ENCODE assay signal across 9 mouse cellular contexts in the genomic region with DNA sequence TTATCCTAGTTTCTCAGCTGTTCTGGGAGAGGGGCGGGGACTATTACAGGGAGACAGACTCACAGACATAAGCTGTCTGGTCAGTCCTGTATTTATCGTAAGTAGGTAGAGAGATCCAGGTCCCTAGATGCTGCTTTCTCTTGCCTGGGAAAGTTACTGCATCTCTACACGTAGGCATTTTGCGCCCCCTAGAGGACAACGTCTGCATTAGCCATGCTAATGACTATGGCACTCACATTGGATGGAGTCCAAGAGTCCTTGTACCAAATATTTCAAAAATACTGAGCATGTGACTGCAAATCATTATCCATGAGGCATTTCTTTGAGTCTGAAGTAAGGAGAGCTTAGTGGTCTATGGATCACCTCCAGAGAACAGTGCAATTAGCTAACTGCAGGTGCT. TPM values are rescaled to one million over a fixed set of nuclear protein-coding genes. Genes with fewer than 3 reads are reported as not detected.
DNase-seq lines count a peak whose midpoint lies in the region; ATAC-seq lines count a peak whose summit lies in the region.
"Had no signal": no experiment of that assay in that cellular context is flagged by ENCODE, and none has a peak within 500 bp of the region (broad histone marks: within the 10 kb centered on the region; RNA-seq: fewer than 3 reads in every experiment).

No protein-coding gene starts in this region.

- intact Hi-C loops in heart, postnatal 14 days (cut with DNase I), result no loop called here
- intact Hi-C loops in left cerebral cortex, postnatal 36 days (cut with DNase I), result loop anchor here (5.0 kb wide), 1 partner anchor 37 kb away; a partner anchor contains a TSS

- peak; percentile 68 to 78 for DNase-seq in left cerebral cortex, adult 18-20 months (ENCODE audit: low spot score in 2 of 2)
- no peak for DNase-seq in left cerebral cortex, adult 11 months (ENCODE audit: low spot score)
- peak; percentile 83 for DNase-seq in ZHBTc4 (ENCODE audit: low read depth, low spot score)
- peak; percentile 85 to 86 for DNase-seq in cerebellum, postnatal 36 days
- peak; percentile 45 to 70 for DNase-seq in heart, postnatal 14 days
- DNase-seq in left cerebral cortex, postnatal 36 days (ENCODE audit: low spot score in 2 of 2), result peak; percentile 44 to 69
- DNase-seq in retina, postnatal 1 day, result peak; percentile 82

- no peak for ATAC-seq in megakaryocyte, adult 5-6 weeks (ENCODE audit: poor library complexity, severe bottlenecking)

RNA-seq across cellular contexts. Expression of a gene that starts 38.7 kb away (rescaled TPM):
- total RNA-seq in left cerebral cortex, adult 18-20 months (2021), result 100 to 1,000 TPM; 104 to 106 TPM
- total RNA-seq in heart, postnatal 14 days (2021), result under 1 TPM; 0.07 TPM
- 100 to 1,000 TPM in 1 of 2 experiments, 10 to 100 TPM in 1; 99.5 to 113 TPM for total RNA-seq in left cerebral cortex, postnatal 36 days (2021)
- total RNA-seq in megakaryocyte, adult 5-6 weeks (2015), result 0.02 and 0.05 TPM in 2 replicates
- total RNA-seq in megakaryocyte, adult 5-6 weeks (2017), result not detected in 2 replicates
- total RNA-seq: gastrocnemius, postnatal 36 days had no signal

RNA-seq across cellular contexts. Expression of a gene that starts 45.5 kb away (rescaled TPM):
- 100 to 1,000 TPM; 407 to 417 TPM for total RNA-seq in left cerebral cortex, adult 18-20 months (2021)
- 100 to 1,000 TPM; 687 to 721 TPM for total RNA-seq in heart, postnatal 14 days (2021)
- total RNA-seq in left cerebral cortex, postnatal 36 days (2021), result 100 to 1,000 TPM; 352 to 386 TPM
- 7.5 and 9.0 TPM in 2 replicates for total RNA-seq in megakaryocyte, adult 5-6 weeks (2015)
- total RNA-seq in megakaryocyte, adult 5-6 weeks (2017), result 4.1 and 5.0 TPM in 2 replicates

Comparison
In these comparisons a context has a peak if more than half of its experiments do, and no peak if none do; other contexts are left out.
1. RNA of a gene that starts 38.7 kb away (total RNA-seq): 99.5 to 113 TPM in left cerebral cortex, postnatal 36 days and 104 to 106 TPM in left cerebral cortex, adult 18-20 months; 0.07 TPM in heart, postnatal 14 days and 0.02 to 0.05 TPM in megakaryocyte, adult 5-6 weeks; every median in the first group is over 10 times any median in the second.
2. RNA of a gene that starts 45.5 kb away (total RNA-seq): 687 to 721 TPM in heart, postnatal 14 days, 407 to 417 TPM in left cerebral cortex, adult 18-20 months and 352 to 386 TPM in left cerebral cortex, postnatal 36 days; 4.1 to 9.0 TPM in megakaryocyte, adult 5-6 weeks; every median in the first group is over 10 times any median in the second.